Mouse (Mus musculus) testis, adult 2 months (tissue): Measurements from ENCODE around the gene Slc1a7. TPM values are rescaled to one million over a fixed set of nuclear protein-coding genes. Genes with fewer than 3 reads are reported as not detected.

Experiments
- H3K27ac ChIP-seq: fragments of 200-500 bp; 2 replicates; pipeline ENCODE4 v1.5.1; 2012; ENCODE audit warnings: low read depth, low read length; ENCODE audit not compliant: control insufficient read depth, insufficient read depth
- H3K27me3 ChIP-seq: fragments of 200-500 bp; 2 replicates; pipeline ENCODE4 v1.6.1; 2012; ENCODE audit warnings: mild to moderate bottlenecking, low read length, moderate library complexity; ENCODE audit not compliant: control insufficient read depth, insufficient read depth
- H3K36me3 ChIP-seq: fragments of 200-500 bp; 2 replicates; pipeline ENCODE4 v1.6.1; 2012; ENCODE audit warnings: mild to moderate bottlenecking, low read length; ENCODE audit not compliant: control insufficient read depth, insufficient read depth
- H3K4me1 ChIP-seq: fragments of 200-500 bp; 2 replicates; pipeline ENCODE4 v1.6.1; 2012; ENCODE audit warnings: low read length; ENCODE audit not compliant: control insufficient read depth, insufficient read depth
- H3K4me3 ChIP-seq: fragments of 200-500 bp; 2 replicates; pipeline ENCODE4 v1.5.1; 2012; ENCODE audit warnings: low read depth, mild to moderate bottlenecking, low read length, moderate library complexity, mixed read lengths; ENCODE audit not compliant: control insufficient read depth
- CTCF ChIP-seq: fragments of 200-500 bp; IDR thresholded peaks from 2 replicates; pipeline ENCODE4 v1.5.1; 2012; ENCODE audit warnings: low read depth, mild to moderate bottlenecking, inconsistent platforms, low read length, moderate library complexity; ENCODE audit not compliant: control insufficient read depth, insufficient read depth, insufficient replicate concordance
- POLR2A ChIP-seq: fragments of 200-500 bp; IDR thresholded peaks from 2 replicates; pipeline ENCODE4 v1.6.1; 2012; ENCODE audit warnings: low read depth, mild to moderate bottlenecking, inconsistent platforms, low read length, moderate library complexity; ENCODE audit not compliant: control insufficient read depth
- polyA plus RNA-seq: library from polyadenylated mRNA; depleted of rRNA; stranded (reverse); fragments of >200 nt; gene quantifications from 2 replicates; pipeline ENCODE4 v1.2.3, GENCODE M21; 2012

The Slc1a7 gene
- polyA plus RNA-seq, 1 experiment: 2.2 TPM

- H3K36me3 ChIP-seq: no peaks in the 10 kb centered on the region
- no peaks in the 10 kb centered on the region for H3K27me3 ChIP-seq
- H3K27ac ChIP-seq: no peak overlapping the region
- H3K4me1 ChIP-seq: no peaks in the 10 kb centered on the region
- H3K4me3 ChIP-seq: no peak overlapping the region
- TF ChIP-seq POLR2A: no peak
- TF ChIP-seq CTCF: no peak
These were observed 27.6 kb downstream of the Slc1a7 start for GRCm38 (mm10) chr4:107995727-107996126.

DNA sequence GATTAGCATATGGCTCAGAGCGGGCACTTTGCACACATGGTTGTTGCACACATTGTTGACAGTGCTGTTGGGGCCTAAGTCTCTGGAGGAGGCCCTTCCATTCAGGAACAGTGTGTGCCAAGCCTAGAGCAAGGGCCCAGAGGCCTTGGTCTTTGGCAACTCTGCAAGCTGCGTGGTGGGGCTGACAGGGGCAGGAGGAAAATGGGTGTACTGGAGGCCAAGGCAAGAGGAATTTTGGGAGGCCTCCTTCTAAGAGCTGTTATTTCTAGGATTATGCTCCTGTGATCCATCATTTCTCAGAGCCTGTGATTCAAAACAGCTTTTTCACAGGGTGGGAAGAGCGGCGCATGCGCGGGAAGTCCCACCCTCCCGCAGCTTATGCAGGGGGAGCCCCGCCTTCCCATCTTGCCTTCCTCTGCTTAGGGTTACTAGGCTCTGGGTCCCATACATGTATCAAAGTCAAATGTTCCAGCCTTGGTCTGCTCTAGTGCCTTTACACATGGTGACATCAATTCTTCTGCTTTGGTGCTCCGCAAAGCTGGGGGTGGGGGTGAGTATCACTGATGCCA is 28.4 kb downstream of the Slc1a7 start:
- Histone ChIP-seq H3K36me3 (no peaks in the 10 kb centered on the region), H3K27me3 (no peaks in the 10 kb centered on the region), H3K4me3 (no peak overlapping the region), H3K4me1 (no peaks in the 10 kb centered on the region), H3K27ac (no peak overlapping the region)
- TF ChIP-seq POLR2A (no peak), CTCF (no peak)

DNA sequence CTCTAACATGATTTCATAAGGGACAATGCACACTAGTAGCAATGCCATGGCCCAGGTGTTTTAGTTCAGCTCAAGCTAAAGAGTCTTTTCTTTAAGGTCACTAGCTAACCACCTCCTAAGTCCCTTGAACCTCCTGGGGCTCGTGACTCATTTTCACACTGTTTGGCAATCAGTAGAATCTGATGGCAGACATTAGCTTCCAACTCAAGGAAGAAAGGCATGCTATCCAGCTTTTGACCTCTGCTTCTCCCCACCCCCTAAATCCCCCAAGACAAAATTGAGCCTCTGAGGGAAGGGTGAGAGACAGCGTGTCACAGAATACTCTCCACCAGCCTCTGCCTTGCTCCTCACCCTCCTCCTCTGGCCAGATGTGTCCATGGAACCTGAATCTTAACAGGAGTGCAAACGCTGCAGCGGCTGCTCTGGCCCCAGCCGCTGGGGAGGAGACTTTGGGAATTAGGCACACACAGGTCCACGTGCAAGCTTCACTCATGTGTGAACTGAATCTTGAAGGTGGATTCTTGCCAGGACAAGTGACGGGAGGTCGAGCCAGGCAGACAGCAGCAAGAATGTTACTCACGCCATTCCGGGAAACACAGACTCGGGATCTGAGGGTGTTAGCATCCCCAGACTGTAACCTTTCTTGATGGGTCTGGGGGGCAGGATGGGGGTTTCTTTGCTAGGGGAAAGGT is 30.7 kb downstream of the Slc1a7 start:
- Histone ChIP-seq H3K4me3 (no peak overlapping the region), H3K27me3 (no peaks in the 10 kb centered on the region), H3K4me1 (no peaks in the 10 kb centered on the region), H3K27ac (no peak overlapping the region), H3K36me3 (no peaks in the 10 kb centered on the region)
- TF ChIP-seq CTCF (no peak), POLR2A (no peak)

DNA sequence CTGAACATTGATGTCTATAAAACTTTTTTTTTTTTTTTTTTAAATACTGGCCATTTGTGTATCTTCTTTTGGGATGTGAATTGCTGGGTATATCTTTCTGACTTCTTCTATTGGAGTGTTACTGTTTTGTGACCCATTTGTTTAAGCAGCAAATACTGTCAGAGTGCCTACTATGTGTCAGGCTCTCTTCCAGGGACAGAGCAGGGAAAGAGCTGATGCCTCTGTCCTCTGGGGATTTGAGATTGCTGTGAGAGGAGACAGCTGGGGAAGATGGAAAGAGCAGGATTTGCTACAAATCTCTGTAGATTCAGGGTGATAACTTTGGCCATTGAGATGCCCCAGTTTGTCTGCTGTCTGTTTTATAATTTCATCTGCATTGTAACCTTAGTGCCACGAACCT is 31.2 kb downstream of the Slc1a7 start:
- Histone ChIP-seq H3K27me3 (no peaks in the 10 kb centered on the region), H3K27ac (no peak overlapping the region), H3K4me1 (no peaks in the 10 kb centered on the region), H3K4me3 (no peak overlapping the region), H3K36me3 (no peaks in the 10 kb centered on the region)
- TF ChIP-seq POLR2A (no peak), CTCF (no peak)

DNA sequence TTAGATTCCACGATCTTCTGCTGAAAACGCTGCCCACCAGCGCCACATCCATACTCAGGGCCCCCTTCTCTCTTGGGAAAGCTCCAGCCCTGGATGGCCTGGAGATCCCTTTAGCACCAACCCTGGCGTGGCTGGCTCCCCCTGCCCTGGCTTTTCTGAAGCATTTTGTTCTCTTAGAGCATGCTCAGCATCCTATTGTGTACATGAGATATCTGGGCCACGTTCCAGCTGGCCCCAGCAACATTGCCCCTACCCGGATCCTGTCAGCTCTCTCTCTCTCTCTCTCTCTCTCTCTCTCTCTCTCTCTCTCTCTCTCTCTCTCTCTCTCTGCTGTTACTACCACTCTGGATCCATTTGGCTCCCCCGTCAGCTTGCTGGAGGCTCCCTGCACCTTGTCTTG is 37.2 kb downstream of the Slc1a7 start:
- no peaks in the 10 kb centered on the region for H3K36me3 ChIP-seq
- H3K4me3 ChIP-seq: no peak overlapping the region
- no peaks in the 10 kb centered on the region for H3K4me1 ChIP-seq
- no peak overlapping the region for H3K27ac ChIP-seq
- H3K27me3 ChIP-seq: no peaks in the 10 kb centered on the region
- TF ChIP-seq POLR2A (no peak), CTCF (no peak)

GRCm38 (mm10) chr4:108007532-108008103 is 39.5 kb downstream of the Slc1a7 start:
- no peak overlapping the region for H3K27ac ChIP-seq

GRCm38 (mm10) chr4:108008541-108008940 is 40.4 kb downstream of the Slc1a7 start:
- Histone ChIP-seq H3K27me3 (no peaks in the 10 kb centered on the region), H3K27ac (no peak overlapping the region), H3K36me3 (no peaks in the 10 kb centered on the region), H3K4me3 (no peak overlapping the region), H3K4me1 (no peaks in the 10 kb centered on the region)
- TF ChIP-seq POLR2A (no peak), CTCF (no peak)

More at GRCm38 (mm10) chr4:108007532-108008103, 39.5 kb downstream of the Slc1a7 start:
- TF ChIP-seq CTCF (no peak), POLR2A (no peak)
- no peak overlapping the region for H3K4me3 ChIP-seq
- no peaks in the 10 kb centered on the region for H3K27me3 ChIP-seq
- H3K4me1 ChIP-seq: no peaks in the 10 kb centered on the region
- no peaks in the 10 kb centered on the region for H3K36me3 ChIP-seq
